Mouse (Mus musculus): ENCODE measurements at regions not wholly inside any gene's neighbourhood (a gene's known extent, or its start where the extent isn't known, plus 50 kb on each side); places are given as distances from the start of the nearest gene placed in this dataset.
A peak's percentile ranks its signal among the peaks of the same experiment; 100 is the strongest.

- DNase-seq (ENCODE audit: low spot score in 2 of 2): no peak
Observed at GRCm38 (mm10) chr6:50898792-50899191, 244.6 kb upstream of the Npvf start.

DNA sequence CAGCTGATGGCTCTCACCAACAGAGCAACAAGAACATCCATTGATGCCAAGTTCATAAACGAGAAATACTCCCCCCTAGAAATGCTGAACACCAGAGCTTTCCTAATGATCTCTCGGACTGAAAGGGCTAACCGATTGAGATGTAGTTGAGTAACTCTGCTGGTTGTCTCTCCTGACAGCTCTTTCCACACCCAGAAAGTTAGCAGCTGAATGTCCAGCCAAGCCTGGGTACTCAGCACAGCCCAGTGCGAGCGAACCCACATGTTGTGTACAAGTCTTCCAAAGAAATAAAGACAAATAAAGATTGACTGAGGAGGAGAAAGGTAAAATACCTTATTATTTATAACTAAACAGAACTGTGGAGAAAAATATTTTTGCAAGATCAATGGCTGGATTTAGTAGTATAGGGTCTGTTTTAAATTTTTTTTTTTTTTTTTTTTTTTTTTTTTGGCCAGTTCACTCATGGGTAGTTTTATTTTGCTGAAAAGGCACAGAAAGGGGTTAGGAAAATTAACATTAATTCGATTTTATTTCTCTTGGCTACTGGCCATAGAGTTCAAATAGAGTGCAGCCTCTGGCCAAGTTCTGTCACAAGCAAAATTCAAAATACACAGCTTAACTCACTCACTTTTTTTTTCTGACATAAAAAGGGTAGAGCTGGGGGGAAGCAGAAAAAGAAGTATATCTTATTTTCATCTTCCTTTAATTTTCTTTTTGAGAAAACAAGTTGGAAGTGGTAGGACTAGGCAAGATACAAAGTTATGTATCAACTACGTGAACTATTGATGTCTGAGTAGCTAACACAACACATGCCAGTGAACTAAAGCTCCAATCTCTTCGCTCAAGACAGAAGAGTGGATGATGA is 261.2 kb upstream of the Npvf start:
- no peak for DNase-seq (ENCODE audit: low spot score in 2 of 2)

GRCm38 (mm10) chr6:50918248-50918647 is 264.0 kb upstream of the Npvf start:
- no peak for DNase-seq (ENCODE audit: low spot score in 2 of 2)

- no peak for DNase-seq (ENCODE audit: low spot score in 2 of 2)
Observed at GRCm38 (mm10) chr6:50922235-50922634, 268.0 kb upstream of the Npvf start.

DNA sequence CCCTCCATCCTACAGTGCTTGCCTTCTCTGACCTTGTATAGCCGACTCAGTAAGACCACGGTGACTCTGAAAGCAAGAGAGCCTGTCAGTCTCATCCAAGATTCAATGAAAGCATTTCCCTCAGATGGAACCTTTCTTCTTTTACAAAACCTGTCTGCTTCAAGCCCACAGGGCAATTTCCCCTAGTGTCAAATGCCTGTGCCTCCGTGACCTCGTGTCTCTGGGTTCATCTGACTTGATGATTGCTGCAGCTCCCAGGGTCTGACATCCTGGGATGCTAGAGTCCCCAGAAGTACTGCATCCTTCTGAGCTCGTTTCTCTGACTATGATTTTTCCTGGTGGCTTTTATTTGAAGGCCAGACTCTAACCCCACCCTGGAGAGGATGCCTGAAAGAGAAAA is 270.3 kb upstream of the Npvf start:
- no peak for DNase-seq (ENCODE audit: low spot score in 2 of 2)

GRCm38 (mm10) chr6:50924998-50925397 is 270.8 kb upstream of the Npvf start:
- no peak for DNase-seq (ENCODE audit: low spot score in 2 of 2)

GRCm38 (mm10) chr6:50926313-50926712 is 272.1 kb upstream of the Npvf start:
- DNase-seq (ENCODE audit: low spot score in 2 of 2): no peak

- DNase-seq (ENCODE audit: low spot score in 2 of 2): no peak
Observed at GRCm38 (mm10) chr6:50929503-50929902, 275.3 kb upstream of the Npvf start.

- no peak for DNase-seq (ENCODE audit: low spot score in 2 of 2)
Observed at GRCm38 (mm10) chr6:50933510-50933909, 279.3 kb upstream of the Npvf start.

DNA sequence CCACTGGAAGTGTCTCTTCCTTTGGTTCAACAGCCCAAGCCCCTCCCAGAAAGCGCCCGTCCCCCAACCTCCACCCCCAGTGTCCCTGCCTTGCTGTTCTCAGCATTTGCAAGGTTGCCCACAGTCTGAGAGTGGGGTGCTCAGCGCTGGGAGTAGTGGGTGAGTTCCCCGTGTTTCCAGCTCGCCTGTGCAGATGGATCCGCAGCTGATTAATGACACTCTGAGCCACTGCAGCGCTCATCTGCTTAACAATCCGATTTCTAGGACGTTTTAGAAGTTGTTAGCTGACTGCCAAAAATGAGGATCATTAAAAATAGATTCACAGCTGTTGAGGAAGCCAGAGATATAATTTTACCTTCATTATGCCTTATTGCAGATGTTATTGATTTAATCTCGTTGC is 280.0 kb upstream of the Npvf start:
- no peak for DNase-seq (ENCODE audit: low spot score in 2 of 2)

DNA sequence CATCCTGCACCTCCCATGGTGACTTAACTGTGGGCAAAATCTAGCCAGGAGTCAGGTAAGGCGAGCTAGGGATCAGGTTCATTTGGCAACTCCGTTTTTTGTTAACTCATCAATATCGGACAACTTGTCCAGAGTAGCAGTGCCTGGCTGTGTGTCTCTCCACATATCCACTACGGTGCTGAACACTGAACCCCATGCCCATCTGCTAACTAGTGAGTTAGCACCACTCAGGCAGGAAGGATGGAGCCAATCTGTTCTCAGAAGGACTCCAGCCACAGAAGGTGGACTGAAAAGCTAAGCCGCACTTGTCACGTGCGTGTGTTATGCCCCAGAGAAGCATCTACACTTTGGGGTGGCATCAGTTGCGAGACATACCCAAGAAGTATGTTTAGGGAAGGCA is 282.1 kb upstream of the Npvf start:
- DNase-seq (ENCODE audit: low spot score in 2 of 2): no peak

- peak; percentile 33 to 53 for DNase-seq (ENCODE audit: low spot score in 2 of 2)
Observed at GRCm38 (mm10) chr6:50937094-50937493, 282.9 kb upstream of the Npvf start.

- DNase-seq (ENCODE audit: low spot score in 2 of 2): no peak
Observed at GRCm38 (mm10) chr6:50938879-50939278, 284.6 kb upstream of the Npvf start.

- no peak for DNase-seq (ENCODE audit: low spot score in 2 of 2)
Observed at GRCm38 (mm10) chr6:50939440-50939839, 285.2 kb upstream of the Npvf start.

DNA sequence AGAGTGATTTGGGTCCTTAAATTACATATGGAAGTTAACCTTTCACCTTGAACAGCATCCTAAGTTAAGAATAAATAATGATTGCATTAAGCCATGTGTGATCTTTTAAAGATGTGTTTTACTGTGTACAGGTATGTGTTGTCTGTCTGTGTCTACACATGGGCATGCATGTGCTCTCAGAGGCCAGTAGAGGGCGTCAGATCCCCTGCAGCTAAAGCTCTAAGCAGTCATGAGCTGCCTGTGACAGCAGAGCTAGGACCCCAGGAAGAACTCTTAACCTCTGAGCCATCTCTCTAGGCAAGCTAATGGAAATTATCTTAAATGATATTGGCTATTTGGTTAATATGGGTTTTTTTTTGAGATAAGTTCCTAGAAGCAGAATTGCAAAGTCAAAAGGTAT is 285.9 kb upstream of the Npvf start:
- no peak for DNase-seq (ENCODE audit: low spot score in 2 of 2)

- DNase-seq (ENCODE audit: low spot score in 2 of 2): no peak
Observed at GRCm38 (mm10) chr6:50940641-50941398, 286.6 kb upstream of the Npvf start.

GRCm38 (mm10) chr6:50942696-50943095 is 288.5 kb upstream of the Npvf start:
- DNase-seq (ENCODE audit: low spot score in 2 of 2): no peak

GRCm38 (mm10) chr6:50948061-50948460 is 293.8 kb upstream of the Npvf start:
- no peak for DNase-seq (ENCODE audit: low spot score in 2 of 2)

DNA sequence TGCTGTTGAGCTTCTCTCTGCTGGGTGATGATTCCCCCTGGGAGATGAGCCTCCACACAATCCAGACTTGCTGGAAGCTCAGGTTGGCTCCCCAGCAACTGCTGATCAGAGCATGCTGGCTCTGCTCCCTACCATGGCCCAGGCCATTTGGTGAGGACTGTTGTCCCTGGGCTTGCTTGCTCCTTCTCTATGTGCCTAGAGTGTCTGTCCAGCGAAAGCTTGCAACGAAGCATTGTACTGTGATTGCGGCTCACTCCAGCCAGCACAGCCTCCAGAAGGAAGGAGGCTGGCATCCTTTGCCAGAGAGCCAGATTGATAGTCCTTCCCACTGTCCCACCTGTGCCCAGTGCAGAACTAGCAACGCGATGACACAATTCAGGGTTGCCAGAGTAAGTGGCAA is 295.1 kb upstream of the Npvf start:
- DNase-seq (ENCODE audit: low spot score in 2 of 2): no peak

- DNase-seq (ENCODE audit: low spot score in 2 of 2): no peak
Observed at GRCm38 (mm10) chr6:50949883-50950583, 295.8 kb upstream of the Npvf start.

DNA sequence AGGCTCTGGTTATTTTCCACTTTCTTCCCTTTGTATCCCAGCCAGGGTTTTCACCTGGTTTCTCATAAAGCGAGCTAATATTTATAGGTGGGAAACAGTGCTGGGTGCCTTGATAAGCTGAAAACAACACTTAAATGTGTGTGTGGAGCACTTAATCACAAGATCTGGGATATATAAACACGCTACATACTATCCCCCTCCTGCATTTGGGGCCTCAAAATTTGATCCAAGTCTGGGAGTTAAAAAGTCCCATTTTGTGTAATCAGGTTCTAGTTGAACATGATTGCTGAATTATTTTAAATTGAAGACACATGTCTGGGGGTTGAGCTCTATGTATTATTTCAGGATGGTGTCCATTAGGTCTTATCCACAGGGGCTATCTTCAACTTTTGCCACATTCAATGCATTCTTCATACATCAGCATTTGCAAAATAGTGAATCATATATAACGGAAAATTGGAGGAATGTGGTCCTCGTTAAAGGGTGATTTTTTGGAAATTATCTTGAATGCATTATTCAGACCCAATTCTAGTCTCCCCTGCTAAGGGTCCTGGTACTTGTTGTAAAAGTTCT is 303.2 kb upstream of the Npvf start:
- DNase-seq (ENCODE audit: low spot score in 2 of 2): no peak

- no peak for DNase-seq (ENCODE audit: low spot score in 2 of 2)
Observed at GRCm38 (mm10) chr6:50960341-50960740, 306.1 kb upstream of the Npvf start.

Measured in adrenal gland, postnatal 4 days (tissue).